Mouse (Mus musculus) cortical plate, adult 2 months (tissue): Measurements from ENCODE around the gene Pmm1.

Source experiments
- CTCF ChIP-seq: fragments of 200-500 bp; IDR thresholded peaks from 2 replicates; pipeline ENCODE4 v1.5.1; 2011; ENCODE audit warnings: mild to moderate bottlenecking, control low read depth, low read length; ENCODE audit not compliant: insufficient read depth; ENCODE audit errors: extremely low read depth
- POLR2A ChIP-seq: fragments of 200-500 bp; IDR thresholded peaks from 2 replicates; pipeline ENCODE4 v1.6.1; 2011; ENCODE audit warnings: mild to moderate bottlenecking, low read length, control low read depth; ENCODE audit not compliant: insufficient read depth; ENCODE audit errors: extremely low read depth

- TF ChIP-seq POLR2A (no peak), CTCF (no peak)
Observed at GRCm38 (mm10) chr15:81958906-81959305, 1.8 kb downstream of the Pmm1 start.
